Comparison of ENCODE assay signal across 13 mouse cellular contexts in the genomic region with DNA sequence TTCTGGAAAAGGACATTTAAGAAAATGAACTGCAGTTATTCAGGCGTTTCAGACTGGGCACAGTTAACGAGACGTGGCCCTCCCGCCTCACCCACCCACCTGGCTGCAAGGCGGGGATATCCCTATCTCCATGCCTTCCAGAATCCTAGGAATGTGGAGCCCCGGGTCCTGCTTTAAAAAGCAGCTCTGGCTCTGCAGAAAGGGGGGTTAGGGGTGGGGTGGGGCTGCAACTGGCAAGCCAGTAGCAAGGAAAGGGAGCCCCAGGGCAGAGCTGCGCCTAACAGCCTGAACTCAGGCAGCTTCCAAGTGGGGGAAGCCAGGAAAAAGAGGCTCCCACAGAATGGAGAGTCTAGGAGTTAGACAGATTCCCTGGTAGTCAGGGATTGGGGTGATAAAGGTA. TPM values are rescaled to one million over a fixed set of nuclear protein-coding genes. Genes with fewer than 3 reads are reported as not detected.
DNase-seq lines count a peak whose midpoint lies in the region; ATAC-seq lines count a peak whose summit lies in the region.
"Had no signal": no experiment of that assay in that cellular context is flagged by ENCODE, and none has a peak within 500 bp of the region (broad histone marks: within the 10 kb centered on the region; RNA-seq: fewer than 3 reads in every experiment).

No protein-coding gene starts in this region.

- ATAC-seq in frontal cortex, adult (ENCODE audit: low TSS enrichment): no peak
- ATAC-seq: inflammation-experienced regulatory T-cells, adult 6 months had no signal

- 33% methylated on average over 7 of the region's 7 CpGs for WGBS in limb, embryonic 10.5 days

- H3K36me3 ChIP-seq in limb, embryonic 10.5 days: peaks cover 12% of the 10 kb centered on the region

- no peaks in the 10 kb centered on the region for H3K9me3 ChIP-seq in limb, embryonic 10.5 days (replicated peaks)

- H3K4me3 ChIP-seq in limb, embryonic 10.5 days: peak overlapping the region; percentile 4; the same call in 1 of the 2 replicates

- DNase-seq in embryo, embryonic 11 days: peak; percentile 41
- DNase-seq in embryo, embryonic 10 days (ENCODE audit: low spot score): no peak
- DNase-seq in kidney, adult 11 months: peak; percentile 16
- DNase-seq in kidney, adult 8-10 months: no peak
- peak; percentile 41 for DNase-seq in Muller cell, postnatal 12 days (ENCODE audit: inconsistent ontology term)
- DNase-seq in limb, embryonic 10.5 days (ENCODE audit: low spot score): no peak
- DNase-seq in ovary, postnatal 14 days (ENCODE audit: low spot score): no peak
- DNase-seq: adrenal gland, postnatal 14 days; cerebellum, postnatal 10 days; heart, postnatal 36 days had no signal

- H3K4me1 ChIP-seq in limb, embryonic 10.5 days: peaks cover 80% of the 10 kb centered on the region

- peak overlapping the region; percentile 69 for H3K27ac ChIP-seq in limb, embryonic 10.5 days

- no peaks in the 10 kb centered on the region for H3K27me3 ChIP-seq in limb, embryonic 10.5 days (ENCODE audit: low read depth, poor library complexity, severe bottlenecking)
- H3K27me3 ChIP-seq: CH12.LX had no signal

RNA-seq across cellular contexts. Expression of a gene that starts 2.5 kb away (rescaled TPM):
- polyA plus RNA-seq in limb, embryonic 10.5 days (2016; fragmentation: Nextera tagmentation; extraction: Ambion mirVana): 285 and 308 TPM in 2 replicates

RNA-seq across cellular contexts. Expression of a gene that starts 11.4 kb away (rescaled TPM):
- 68.9 and 75.6 TPM in 2 replicates for polyA plus RNA-seq in limb, embryonic 10.5 days (2016; fragmentation: Nextera tagmentation; extraction: Ambion mirVana)

RNA-seq across cellular contexts. Expression of a gene that starts 28.1 kb away (rescaled TPM):
- polyA plus RNA-seq in limb, embryonic 10.5 days (2016; fragmentation: Nextera tagmentation; extraction: Ambion mirVana): 10.7 and 11.8 TPM in 2 replicates

RNA-seq across cellular contexts. Expression of a gene that starts 32.1 kb away (rescaled TPM):
- polyA plus RNA-seq in limb, embryonic 10.5 days (2016; fragmentation: Nextera tagmentation; extraction: Ambion mirVana): 4.0 and 5.7 TPM in 2 replicates

RNA-seq across cellular contexts. Expression of a gene that starts 32.2 kb away (rescaled TPM):
- polyA plus RNA-seq in limb, embryonic 10.5 days (2016; fragmentation: Nextera tagmentation; extraction: Ambion mirVana): 49.4 and 51.5 TPM in 2 replicates

Comparison
In these comparisons a context has a peak if more than half of its experiments do, and no peak if none do; other contexts are left out.
1. DNase-seq: peak in embryo, embryonic 11 days (single experiment), kidney, adult 11 months (single experiment) and Muller cell, postnatal 12 days (single experiment); none in embryo, embryonic 10 days (single experiment), kidney, adult 8-10 months (0 of 2), limb, embryonic 10.5 days (single experiment) and ovary, postnatal 14 days (single experiment).